Mouse (Mus musculus) intestine, embryonic 15.5 days (tissue): ENCODE measurements around the gene Cog3. TPM values are rescaled to one million over a fixed set of nuclear protein-coding genes. Genes with fewer than 3 reads are reported as not detected.

Source experiments
- ATAC-seq: fragments of 200-750 bp; cut with Nextera tagmentation; 2 replicates; pipeline ENCODE4 v1.8.0; 2017; ENCODE audit warnings: moderate TSS enrichment, moderate library complexity
- H3K27ac ChIP-seq: fragments of 300-500 bp; sonication (generic); 2 replicates; pipeline ENCODE4 v1.5.1; 2015; ENCODE audit warnings: mild to moderate bottlenecking, inconsistent platforms
- H3K27me3 ChIP-seq: fragments of 300-500 bp; sonication (generic); replicated peaks from 2 replicates; pipeline ENCODE4 v1.6.1; 2015; ENCODE audit warnings: inconsistent platforms
- H3K36me3 ChIP-seq: fragments of 300-500 bp; sonication (generic); 2 replicates; pipeline ENCODE4 v1.6.1; 2015; ENCODE audit warnings: inconsistent platforms
- H3K4me1 ChIP-seq: fragments of 300-500 bp; sonication (generic); replicated peaks from 2 replicates; pipeline ENCODE4 v1.6.1; 2015; ENCODE audit warnings: inconsistent platforms
- H3K4me2 ChIP-seq: fragments of 300-500 bp; sonication (generic); replicated peaks from 2 replicates; pipeline ENCODE4 v1.6.1; 2015; ENCODE audit warnings: mild to moderate bottlenecking, inconsistent platforms
- H3K4me3 ChIP-seq: fragments of 300-500 bp; sonication (generic); replicated peaks from 2 replicates; pipeline ENCODE4 v1.5.1; 2015; ENCODE audit warnings: inconsistent platforms
- H3K9ac ChIP-seq: fragments of 300-500 bp; sonication (generic); 2 replicates; pipeline ENCODE4 v1.6.1; 2015; ENCODE audit warnings: inconsistent platforms
- H3K9me3 ChIP-seq: fragments of 300-500 bp; sonication (generic); 2 replicates; pipeline ENCODE4 v1.6.1; 2016; ENCODE audit warnings: inconsistent platforms
- WGBS: fragments of 180-500 bp; shearing (Covaris S2); methylation state at CpG from one replicate; pipeline ENCODE4 v1.1.7; 2015; 5-methylcytosine and 5-hydroxymethylcytosine counted together
- polyA plus RNA-seq: library from polyadenylated mRNA; unstranded; fragments of >200 nt; fragmentation: Nextera tagmentation; extraction: Ambion mirVana; gene quantifications from 2 replicates; pipeline ENCODE4 v1.2.1, GENCODE M21; 2015

The Cog3 gene
- polyA plus RNA-seq, 1 experiment from 2014 or later = 18.0 TPM

- Histone ChIP-seq H3K36me3 (no peaks in the 10 kb centered on the region), H3K9ac (no peak overlapping the region), H3K4me3 (no peak overlapping the region), H3K27ac (no peak overlapping the region), H3K27me3 (no peaks in the 10 kb centered on the region), H3K4me2 (no peak overlapping the region), H3K9me3 (no peaks in the 10 kb centered on the region), H3K4me1 (no peaks in the 10 kb centered on the region)
- 87% methylated on average over 2 of the region's 2 CpGs for WGBS
- no peak for ATAC-seq
Measured at GRCm38 (mm10) chr14:75665430-75666180, 88.7 kb downstream of the Cog3 start.

- H3K4me3 ChIP-seq = no peak overlapping the region
- ATAC-seq = no peak
- H3K4me2 ChIP-seq = no peak overlapping the region
- 57% methylated on average over 8 of the region's 8 CpGs for WGBS
- no peak overlapping the region for H3K27ac ChIP-seq
- H3K9ac ChIP-seq = no peak overlapping the region
- H3K4me1 ChIP-seq = no peaks in the 10 kb centered on the region
- no peaks in the 10 kb centered on the region for H3K9me3 ChIP-seq
- no peaks in the 10 kb centered on the region for H3K27me3 ChIP-seq
- H3K36me3 ChIP-seq = no peaks in the 10 kb centered on the region
Measured at GRCm38 (mm10) chr14:75661548-75661947, 92.8 kb downstream of the Cog3 start.

- ATAC-seq = no peak
- Histone ChIP-seq H3K27ac (no peak overlapping the region), H3K9me3 (no peaks in the 10 kb centered on the region), H3K36me3 (no peaks in the 10 kb centered on the region), H3K9ac (no peak overlapping the region), H3K4me3 (no peak overlapping the region), H3K4me2 (no peak overlapping the region), H3K4me1 (no peaks in the 10 kb centered on the region), H3K27me3 (no peaks in the 10 kb centered on the region)
- WGBS = 76% methylated on average over 6 of the region's 6 CpGs
Measured at GRCm38 (mm10) chr14:75660936-75661335, 93.4 kb downstream of the Cog3 start.

Other genes starting within 250 kb of the Cog3 start
- gene Spert, start 161.4 kb downstream of the Cog3 start, polyA plus RNA-seq = not detected in 2 replicates
- gene Erich6b, start 112.3 kb downstream of the Cog3 start, polyA plus RNA-seq = not detected in 2 replicates
- 2.3 and 3.0 TPM in 2 replicates for gene Slc25a30, start 32.5 kb upstream of the Cog3 start, polyA plus RNA-seq
- 988 and 1,053 TPM in 2 replicates for gene Tpt1, start 90.6 kb upstream of the Cog3 start, polyA plus RNA-seq
- 0.42 and 0.59 TPM in 2 replicates for gene Kctd4, start 200.5 kb upstream of the Cog3 start, polyA plus RNA-seq